Mouse (Mus musculus): ENCODE measurements around the gene Lhfpl3. TPM values are rescaled to one million over a fixed set of nuclear protein-coding genes. Genes with fewer than 3 reads are reported as not detected.

Lhfpl3 gene
- polyA plus RNA-seq, 1 experiment from 2014 or later: 0.11 TPM

- H3K4me1 ChIP-seq (ENCODE audit: insufficient read depth): no peaks in the 10 kb centered on the region
- no peak for TF ChIP-seq CTCF (IDR thresholded peaks at IDR 0.05; ENCODE audit: low read depth)
- 81% methylated on average over 1 of the region's 1 CpGs for WGBS
- H3K4me3 ChIP-seq (ENCODE audit: low read depth, low read length): no peak overlapping the region
- no peak overlapping the region for H3K9ac ChIP-seq
- ATAC-seq (ENCODE audit: insufficient read depth) (no peak), DNase-seq (peak; percentile 3)
- no peak overlapping the region for H3K27ac ChIP-seq (ENCODE audit: low read depth)
- H3K36me3 ChIP-seq (ENCODE audit: insufficient read depth): no peaks in the 10 kb centered on the region
- H3K9me3 ChIP-seq (ENCODE audit: low read depth, low read length): no peaks in the 10 kb centered on the region
- no peaks in the 10 kb centered on the region for H3K27me3 ChIP-seq (ENCODE audit: insufficient read depth, low read length)
- H3K4me2 ChIP-seq: no peak overlapping the region
Observed at GRCm38 (mm10) chr5:22917197-22917596, 171.3 kb downstream of the Lhfpl3 start.

GRCm38 (mm10) chr5:22926171-22926570 is 180.3 kb downstream of the Lhfpl3 start:
- H3K9ac ChIP-seq: no peak overlapping the region

DNA sequence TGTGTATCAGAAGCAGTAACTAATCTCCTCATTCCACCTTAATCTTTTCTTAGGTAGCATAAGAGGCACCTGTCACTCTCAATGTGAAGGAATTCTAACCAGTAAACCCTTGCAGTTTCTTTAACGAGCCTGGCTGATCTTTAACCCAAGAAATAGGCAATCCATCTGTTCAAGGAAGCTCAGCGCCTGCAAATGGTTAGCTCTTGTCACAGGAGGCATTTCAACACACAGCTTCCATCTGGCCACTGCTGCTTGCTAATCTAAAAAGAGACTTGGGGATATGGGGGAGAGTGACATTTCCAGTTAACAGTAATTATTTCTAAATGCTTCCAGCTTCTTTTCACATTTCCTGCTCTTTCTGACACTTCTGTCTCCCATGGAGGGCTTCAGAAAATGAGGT is 182.9 kb downstream of the Lhfpl3 start:
- DNase-seq (no peak), ATAC-seq (ENCODE audit: insufficient read depth) (no peak)
- H3K27me3 ChIP-seq (ENCODE audit: insufficient read depth, low read length): no peaks in the 10 kb centered on the region
- no peak overlapping the region for H3K4me3 ChIP-seq (ENCODE audit: low read depth, low read length)
- H3K9ac ChIP-seq: no peak overlapping the region
- no peaks in the 10 kb centered on the region for H3K4me1 ChIP-seq (ENCODE audit: insufficient read depth)
- no peak for TF ChIP-seq CTCF (IDR thresholded peaks at IDR 0.05; ENCODE audit: low read depth)
- H3K36me3 ChIP-seq (ENCODE audit: insufficient read depth): no peaks in the 10 kb centered on the region
- H3K27ac ChIP-seq (ENCODE audit: low read depth): no peak overlapping the region
- no peaks in the 10 kb centered on the region for H3K9me3 ChIP-seq (ENCODE audit: low read depth, low read length)
- 46% methylated on average over 2 of the region's 2 CpGs for WGBS
- no peak overlapping the region for H3K4me2 ChIP-seq

More at GRCm38 (mm10) chr5:22926171-22926570, 180.3 kb downstream of the Lhfpl3 start:
- H3K4me1 ChIP-seq (ENCODE audit: insufficient read depth): no peaks in the 10 kb centered on the region
- no peak overlapping the region for H3K4me2 ChIP-seq
- no peaks in the 10 kb centered on the region for H3K9me3 ChIP-seq (ENCODE audit: low read depth, low read length)
- TF ChIP-seq CTCF (IDR thresholded peaks at IDR 0.05; ENCODE audit: low read depth): no peak
- no peak overlapping the region for H3K4me3 ChIP-seq (ENCODE audit: low read depth, low read length)
- H3K27me3 ChIP-seq (ENCODE audit: insufficient read depth, low read length): no peaks in the 10 kb centered on the region
- DNase-seq (no peak), ATAC-seq (ENCODE audit: insufficient read depth) (no peak)
- no peak overlapping the region for H3K27ac ChIP-seq (ENCODE audit: low read depth)
- H3K36me3 ChIP-seq (ENCODE audit: insufficient read depth): no peaks in the 10 kb centered on the region

DNA sequence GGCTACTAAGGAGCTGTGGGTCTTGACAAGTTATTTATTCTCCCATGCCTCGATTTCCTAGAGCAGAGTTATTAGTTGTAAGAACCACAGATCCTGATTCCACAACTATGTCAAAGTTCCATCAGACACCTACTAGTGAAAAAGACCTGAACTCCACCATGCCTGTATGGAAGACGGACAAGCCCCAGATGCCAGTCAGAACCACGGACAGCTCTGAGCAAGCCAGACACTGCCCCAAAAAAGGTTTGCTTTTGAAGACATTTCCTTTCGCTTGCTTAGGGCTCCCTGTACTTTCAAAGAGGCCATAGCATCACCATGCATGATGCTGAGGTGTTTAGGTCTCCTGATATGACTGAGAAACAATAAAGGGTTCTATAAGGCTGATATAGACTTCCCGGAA is 197.4 kb downstream of the Lhfpl3 start:
- DNase-seq (peak; percentile 68), ATAC-seq (ENCODE audit: insufficient read depth) (no peak)
- 47% methylated on average over 5 of the region's 5 CpGs for WGBS
- H3K36me3 ChIP-seq (ENCODE audit: insufficient read depth): no peaks in the 10 kb centered on the region
- H3K27me3 ChIP-seq (ENCODE audit: insufficient read depth, low read length): no peaks in the 10 kb centered on the region
- no peak for TF ChIP-seq CTCF (IDR thresholded peaks at IDR 0.05; ENCODE audit: low read depth)
- H3K27ac ChIP-seq (ENCODE audit: low read depth): no peak overlapping the region
- no peak overlapping the region for H3K4me3 ChIP-seq (ENCODE audit: low read depth, low read length)
- H3K4me2 ChIP-seq: no peak overlapping the region
- no peaks in the 10 kb centered on the region for H3K4me1 ChIP-seq (ENCODE audit: insufficient read depth)
- H3K9ac ChIP-seq: no peak overlapping the region
- H3K9me3 ChIP-seq (ENCODE audit: low read depth, low read length): no peaks in the 10 kb centered on the region

- no peak for ATAC-seq (ENCODE audit: insufficient read depth)
- Histone ChIP-seq H3K4me3 (ENCODE audit: low read depth, low read length) (no peak overlapping the region), H3K4me2 (no peak overlapping the region), H3K36me3 (ENCODE audit: insufficient read depth) (no peaks in the 10 kb centered on the region), H3K9ac (no peak overlapping the region), H3K4me1 (ENCODE audit: insufficient read depth) (no peaks in the 10 kb centered on the region), H3K27ac (ENCODE audit: low read depth) (no peak overlapping the region), H3K27me3 (ENCODE audit: insufficient read depth, low read length) (no peaks in the 10 kb centered on the region), H3K9me3 (ENCODE audit: low read depth, low read length) (no peaks in the 10 kb centered on the region)
- TF ChIP-seq CTCF (IDR thresholded peaks at IDR 0.05; ENCODE audit: low read depth): no peak
- 57% methylated on average over 6 of the region's 6 CpGs for WGBS
- DNase-seq: no peak
Observed at GRCm38 (mm10) chr5:22963300-22963699, 217.4 kb downstream of the Lhfpl3 start.

DNA sequence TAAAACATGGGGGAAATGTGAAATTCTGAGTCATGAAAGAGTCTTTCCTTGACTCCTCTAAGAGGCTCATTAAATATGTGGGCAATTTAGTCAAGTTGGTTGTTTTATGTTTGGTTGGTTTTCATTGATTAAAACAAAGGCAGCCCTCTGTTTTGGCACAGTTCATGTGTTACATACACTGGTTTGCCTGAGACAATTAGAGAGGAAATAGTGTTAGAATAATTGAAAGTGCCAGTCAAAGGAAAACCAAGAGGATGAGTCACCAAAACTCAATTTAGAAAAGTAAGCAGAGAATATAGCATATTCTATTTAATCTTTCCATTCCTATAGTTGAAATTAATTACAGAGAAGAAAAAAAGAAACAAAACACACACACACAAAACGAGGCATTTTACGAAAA is 240.9 kb downstream of the Lhfpl3 start:
- DNase-seq: no peak
- Histone ChIP-seq H3K27me3 (ENCODE audit: insufficient read depth, low read length) (no peaks in the 10 kb centered on the region), H3K4me1 (ENCODE audit: insufficient read depth) (no peaks in the 10 kb centered on the region), H3K4me2 (no peak overlapping the region), H3K9me3 (ENCODE audit: low read depth, low read length) (no peaks in the 10 kb centered on the region), H3K4me3 (ENCODE audit: low read depth, low read length) (no peak overlapping the region), H3K36me3 (ENCODE audit: insufficient read depth) (no peaks in the 10 kb centered on the region), H3K9ac (no peak overlapping the region), H3K27ac (ENCODE audit: low read depth) (no peak overlapping the region)
- WGBS: 84% methylated on average over 2 of the region's 2 CpGs
- TF ChIP-seq CTCF (IDR thresholded peaks at IDR 0.05; ENCODE audit: low read depth): no peak
- no peak for ATAC-seq (ENCODE audit: insufficient read depth)

DNA sequence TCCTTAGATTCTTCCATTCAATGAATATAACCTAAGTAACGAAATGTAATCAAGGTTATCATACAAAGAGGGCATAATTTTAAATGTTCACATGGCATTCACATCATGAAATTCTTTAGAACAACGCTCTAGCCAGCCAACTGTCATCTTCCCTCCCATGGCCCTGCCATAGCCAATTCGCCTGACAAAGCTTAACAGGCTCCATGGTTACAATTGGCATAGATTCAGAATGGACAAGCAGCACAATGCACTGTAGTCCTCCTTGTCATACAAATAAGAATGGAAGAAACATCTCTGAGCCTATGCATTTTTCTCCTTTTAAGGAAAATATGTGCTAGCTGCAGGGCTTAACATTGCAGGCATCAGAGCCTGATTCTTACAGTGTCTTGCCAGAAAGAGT is 254.0 kb downstream of the Lhfpl3 start:
- WGBS: 66% methylated on average over 3 of the region's 3 CpGs

More for the DNA sequence above, 254.0 kb downstream of the Lhfpl3 start:
- H3K27ac ChIP-seq (ENCODE audit: low read depth): no peak overlapping the region
- DNase-seq (no peak), ATAC-seq (ENCODE audit: insufficient read depth) (no peak)
- H3K4me1 ChIP-seq (ENCODE audit: insufficient read depth): no peaks in the 10 kb centered on the region
- H3K4me3 ChIP-seq (ENCODE audit: low read depth, low read length): no peak overlapping the region
- TF ChIP-seq CTCF (IDR thresholded peaks at IDR 0.05; ENCODE audit: low read depth): no peak
- no peaks in the 10 kb centered on the region for H3K9me3 ChIP-seq (ENCODE audit: low read depth, low read length)
- H3K9ac ChIP-seq: no peak overlapping the region
- no peaks in the 10 kb centered on the region for H3K27me3 ChIP-seq (ENCODE audit: insufficient read depth, low read length)
- H3K4me2 ChIP-seq: no peak overlapping the region
- no peaks in the 10 kb centered on the region for H3K36me3 ChIP-seq (ENCODE audit: insufficient read depth)
